Mouse (Mus musculus) lung, adult 2 months (tissue): Measurements from ENCODE around the gene Abhd2. TPM values are rescaled to one million over a fixed set of nuclear protein-coding genes. Genes with fewer than 3 reads are reported as not detected.
A peak's percentile ranks its signal among the peaks of the same experiment; 100 is the strongest.

ENCODE experiments used
- DNase-seq: peaks from one replicate; pipeline ENCODE4 v3.0.0; 2022
- H3K4me1 ChIP-seq: fragments of 200-500 bp; 2 replicates; pipeline ENCODE4 v1.6.1; 2011; ENCODE audit warnings: low read length; ENCODE audit not compliant: control insufficient read depth, insufficient read depth
- H3K4me3 ChIP-seq: fragments of 200-500 bp; replicated peaks from 2 replicates; pipeline ENCODE3; 2011; ENCODE audit warnings: low read depth, mild to moderate bottlenecking, control low read depth, low read length; ENCODE audit errors: extremely low read depth
- CTCF ChIP-seq: fragments of 200-500 bp; IDR thresholded peaks from 2 replicates; pipeline ENCODE4 v1.5.1; 2011; ENCODE audit warnings: mild to moderate bottlenecking, low read length, control low read depth; ENCODE audit not compliant: insufficient read depth
- POLR2A ChIP-seq: fragments of 200-500 bp; IDR thresholded peaks from 2 replicates; pipeline ENCODE4 v1.6.1; 2011; ENCODE audit warnings: low read depth, mild to moderate bottlenecking, control low read depth, low read length, borderline replicate concordance; ENCODE audit errors: extremely low read depth
- WGBS: fragments of 180-500 bp; shearing (Covaris S2); methylation state at CpG from one replicate; pipeline ENCODE4 v1.1.7; 2018; 5-methylcytosine and 5-hydroxymethylcytosine counted together
- polyA plus RNA-seq: library from polyadenylated mRNA; depleted of rRNA; stranded (reverse); fragments of >200 nt; gene quantifications from 2 replicates; pipeline ENCODE4 v1.2.3, GENCODE M21; 2012

Abhd2 gene
- polyA plus RNA-seq, 1 experiment: 64.0 TPM

GRCm38 (mm10) chr7:79262478-79262877 lies 10.5 kb upstream of the Abhd2 start:
- no peak overlapping the region for H3K4me3 ChIP-seq
- no peak for TF ChIP-seq CTCF
- TF ChIP-seq POLR2A: no peak
- no peak for DNase-seq
- 53% methylated on average over 8 of the region's 8 CpGs for WGBS
- 0 out of 2 replicates have a peak, but pooled peaks cover 5% of the 10 kb centered on the region for H3K4me1 ChIP-seq

- Histone ChIP-seq H3K4me3 (no peak overlapping the region), H3K4me1 (0 out of 2 replicates have a peak, but pooled peaks cover 5% of the 10 kb centered on the region)
- no peak for DNase-seq
- TF ChIP-seq CTCF (no peak), POLR2A (no peak)
- 91% methylated on average over 3 of the region's 3 CpGs for WGBS
These were observed 9.2 kb upstream of the Abhd2 start for GRCm38 (mm10) chr7:79263776-79264175.

- 0 out of 2 replicates have a peak, but pooled peaks cover 5% of the 10 kb centered on the region for H3K4me1 ChIP-seq
These were observed 6.8 kb upstream of the Abhd2 start for GRCm38 (mm10) chr7:79266228-79266627.

GRCm38 (mm10) chr7:79267690-79268388 lies 5.2 kb upstream of the Abhd2 start:
- no peak for TF ChIP-seq POLR2A
- no peak for TF ChIP-seq CTCF
- Histone ChIP-seq H3K4me1 (peaks cover 3% of the 10 kb centered on the region; the same call in 1 of the 2 replicates), H3K4me3 (no peak overlapping the region)
- DNase-seq: no peak
- 63% methylated on average over 7 of the region's 7 CpGs for WGBS

More at GRCm38 (mm10) chr7:79266228-79266627, 6.8 kb upstream of the Abhd2 start:
- WGBS: 61% methylated on average over 4 of the region's 4 CpGs
- H3K4me3 ChIP-seq: no peak overlapping the region
- TF ChIP-seq POLR2A: no peak
- no peak for TF ChIP-seq CTCF
- no peak for DNase-seq

- peaks cover 3% of the 10 kb centered on the region; the same call in 1 of the 2 replicates for H3K4me1 ChIP-seq
- 94% methylated on average over 8 of the region's 8 CpGs for WGBS
- no peak for DNase-seq
These were observed 4.1 kb upstream of the Abhd2 start for GRCm38 (mm10) chr7:79268897-79269296.

GRCm38 (mm10) chr7:79269411-79269810 lies 3.6 kb upstream of the Abhd2 start:
- no peak for TF ChIP-seq CTCF
- TF ChIP-seq POLR2A: no peak

More at GRCm38 (mm10) chr7:79268897-79269296, 4.1 kb upstream of the Abhd2 start:
- no peak overlapping the region for H3K4me3 ChIP-seq
- TF ChIP-seq POLR2A (no peak), CTCF (no peak)

GRCm38 (mm10) chr7:79269866-79270265 lies 3.1 kb upstream of the Abhd2 start:
- peaks cover 8% of the 10 kb centered on the region for H3K4me1 ChIP-seq
- TF ChIP-seq POLR2A: no peak
- no peak for TF ChIP-seq CTCF
- WGBS: 72% methylated on average over 1 of the region's 1 CpGs
- no peak overlapping the region for H3K4me3 ChIP-seq
- DNase-seq: no peak

More at GRCm38 (mm10) chr7:79269411-79269810, 3.6 kb upstream of the Abhd2 start:
- no peak for DNase-seq
- H3K4me3 ChIP-seq: no peak overlapping the region
- WGBS: 61% methylated on average over 8 of the region's 8 CpGs
- peaks cover 6% of the 10 kb centered on the region for H3K4me1 ChIP-seq

- DNase-seq: no peak
- WGBS: 73% methylated on average over 9 of the region's 9 CpGs
- no peak overlapping the region for H3K4me3 ChIP-seq
- TF ChIP-seq POLR2A (no peak), CTCF (no peak)
- H3K4me1 ChIP-seq: peaks cover 11% of the 10 kb centered on the region
These were observed 2.0 kb upstream of the Abhd2 start for GRCm38 (mm10) chr7:79270961-79271387.

- WGBS: 80% methylated on average over 16 of the region's 16 CpGs
- Histone ChIP-seq H3K4me1 (peaks cover 23% of the 10 kb centered on the region), H3K4me3 (peak overlapping the region; percentile 38)
- TF ChIP-seq POLR2A (no peak), CTCF (no peak)
- no peak for DNase-seq
These were observed 874 bp upstream of the Abhd2 start for GRCm38 (mm10) chr7:79271861-79272788.
